Mouse (Mus musculus) erythroblast, embryonic 14.5 days (primary cell): ENCODE results near the gene Itga7. TPM values are rescaled to one million over a fixed set of nuclear protein-coding genes. Genes with fewer than 3 reads are reported as not detected.

ENCODE experiments used
- H3K27me3 ChIP-seq: 2 replicates; pipeline ENCODE4 v1.6.1; 2012; ENCODE audit warnings: inconsistent platforms; ENCODE audit not compliant: control insufficient read depth
- H3K36me3 ChIP-seq: 2 replicates; pipeline ENCODE4 v1.6.1; 2012; ENCODE audit warnings: mild to moderate bottlenecking, inconsistent platforms; ENCODE audit not compliant: control insufficient read depth
- H3K4me1 ChIP-seq: 2 replicates; pipeline ENCODE4 v1.6.1; 2012; ENCODE audit warnings: inconsistent platforms; ENCODE audit not compliant: control insufficient read depth
- H3K4me3 ChIP-seq: replicated peaks from 2 replicates; pipeline ENCODE3; 2012; ENCODE audit warnings: moderate library complexity, mild to moderate bottlenecking, inconsistent platforms
- H3K9me3 ChIP-seq: 2 replicates; pipeline ENCODE4 v1.6.1; 2012; ENCODE audit warnings: low read length, inconsistent platforms, mixed read lengths; ENCODE audit not compliant: control insufficient read depth
- GATA1 ChIP-seq: IDR thresholded peaks from 2 replicates; pipeline ENCODE4 v1.6.1; 2012; ENCODE audit warnings: low read length, inconsistent platforms, mixed read lengths
- TAL1 ChIP-seq: IDR thresholded peaks from 3 replicates; pipeline ENCODE4 v1.6.1; 2012; ENCODE audit warnings: low read length, inconsistent platforms, mixed read lengths
- polyA plus RNA-seq: library from polyadenylated mRNA; stranded (reverse); fragments of >175 nt; gene quantifications from 2 replicates; pipeline ENCODE4 v1.2.3, GENCODE M21; 2012

Itga7 gene
- polyA plus RNA-seq, 1 experiment, result not detected

- H3K9me3 ChIP-seq, result no peaks in the 10 kb centered on the region
- H3K4me1 ChIP-seq, result peaks cover 9% of the 10 kb centered on the region
- no peak for TF ChIP-seq TAL1
- no peak for TF ChIP-seq GATA1
- H3K4me3 ChIP-seq, result no peak overlapping the region
- peaks cover 57% of the 10 kb centered on the region for H3K27me3 ChIP-seq
- no peaks in the 10 kb centered on the region for H3K36me3 ChIP-seq
These were observed 5.3 kb upstream of the Itga7 start for GRCm38 (mm10) chr10:128928356-128928755.

GRCm38 (mm10) chr10:128929638-128930378 lies 3.8 kb upstream of the Itga7 start:
- Histone ChIP-seq H3K27me3 (peaks cover 69% of the 10 kb centered on the region), H3K4me3 (no peak overlapping the region)
- TF ChIP-seq TAL1 (no peak), GATA1 (no peak)

GRCm38 (mm10) chr10:128931441-128931840 lies 2.2 kb upstream of the Itga7 start:
- no peak overlapping the region for H3K4me3 ChIP-seq
- peaks cover 85% of the 10 kb centered on the region for H3K27me3 ChIP-seq
- H3K9me3 ChIP-seq, result no peaks in the 10 kb centered on the region; the same call in 1 of the 2 replicates
- H3K36me3 ChIP-seq, result no peaks in the 10 kb centered on the region
- TF ChIP-seq TAL1 (no peak), GATA1 (no peak)
- H3K4me1 ChIP-seq, result no peaks in the 10 kb centered on the region

More at GRCm38 (mm10) chr10:128929638-128930378, 3.8 kb upstream of the Itga7 start:
- Histone ChIP-seq H3K36me3 (no peaks in the 10 kb centered on the region), H3K9me3 (no peaks in the 10 kb centered on the region; the same call in 1 of the 2 replicates), H3K4me1 (no peaks in the 10 kb centered on the region)

- H3K4me3 ChIP-seq, result no peak overlapping the region
- no peaks in the 10 kb centered on the region for H3K36me3 ChIP-seq
- TF ChIP-seq GATA1 (no peak), TAL1 (no peak)
- peaks cover 71% of the 10 kb centered on the region for H3K27me3 ChIP-seq
- H3K4me1 ChIP-seq, result no peaks in the 10 kb centered on the region
- no peaks in the 10 kb centered on the region; the same call in 1 of the 2 replicates for H3K9me3 ChIP-seq
These were observed 531 bp downstream of the Itga7 start for GRCm38 (mm10) chr10:128933976-128934721.

- H3K4me1 ChIP-seq, result no peaks in the 10 kb centered on the region
- no peak overlapping the region for H3K4me3 ChIP-seq
- peaks cover 64% of the 10 kb centered on the region for H3K27me3 ChIP-seq
- H3K36me3 ChIP-seq, result no peaks in the 10 kb centered on the region
- TF ChIP-seq TAL1, result no peak
- TF ChIP-seq GATA1, result no peak
- H3K9me3 ChIP-seq, result no peaks in the 10 kb centered on the region; the same call in 1 of the 2 replicates
These were observed 1.6 kb downstream of the Itga7 start for GRCm38 (mm10) chr10:128934997-128935787.

GRCm38 (mm10) chr10:128935826-128936440 lies 2.3 kb downstream of the Itga7 start:
- TF ChIP-seq TAL1 (no peak), GATA1 (no peak)
- Histone ChIP-seq H3K4me1 (no peaks in the 10 kb centered on the region), H3K9me3 (no peaks in the 10 kb centered on the region; the same call in 1 of the 2 replicates), H3K4me3 (no peak overlapping the region), H3K27me3 (peaks cover 65% of the 10 kb centered on the region), H3K36me3 (no peaks in the 10 kb centered on the region)

- Histone ChIP-seq H3K4me3 (no peak overlapping the region), H3K36me3 (no peaks in the 10 kb centered on the region), H3K4me1 (no peaks in the 10 kb centered on the region), H3K27me3 (peaks cover 49% of the 10 kb centered on the region), H3K9me3 (no peaks in the 10 kb centered on the region; the same call in 1 of the 2 replicates)
- no peak for TF ChIP-seq GATA1
- no peak for TF ChIP-seq TAL1
These were observed 4.3 kb downstream of the Itga7 start for GRCm38 (mm10) chr10:128937756-128938390.

GRCm38 (mm10) chr10:128938457-128938856 lies 4.8 kb downstream of the Itga7 start:
- no peaks in the 10 kb centered on the region for H3K36me3 ChIP-seq
- peaks cover 43% of the 10 kb centered on the region for H3K27me3 ChIP-seq
- H3K9me3 ChIP-seq, result no peaks in the 10 kb centered on the region; the same call in 1 of the 2 replicates
- TF ChIP-seq GATA1, result no peak
- TF ChIP-seq TAL1, result no peak
- H3K4me1 ChIP-seq, result no peaks in the 10 kb centered on the region
- H3K4me3 ChIP-seq, result no peak overlapping the region
